ENCODE assay signal across 9 mouse cellular contexts in the genomic region with DNA sequence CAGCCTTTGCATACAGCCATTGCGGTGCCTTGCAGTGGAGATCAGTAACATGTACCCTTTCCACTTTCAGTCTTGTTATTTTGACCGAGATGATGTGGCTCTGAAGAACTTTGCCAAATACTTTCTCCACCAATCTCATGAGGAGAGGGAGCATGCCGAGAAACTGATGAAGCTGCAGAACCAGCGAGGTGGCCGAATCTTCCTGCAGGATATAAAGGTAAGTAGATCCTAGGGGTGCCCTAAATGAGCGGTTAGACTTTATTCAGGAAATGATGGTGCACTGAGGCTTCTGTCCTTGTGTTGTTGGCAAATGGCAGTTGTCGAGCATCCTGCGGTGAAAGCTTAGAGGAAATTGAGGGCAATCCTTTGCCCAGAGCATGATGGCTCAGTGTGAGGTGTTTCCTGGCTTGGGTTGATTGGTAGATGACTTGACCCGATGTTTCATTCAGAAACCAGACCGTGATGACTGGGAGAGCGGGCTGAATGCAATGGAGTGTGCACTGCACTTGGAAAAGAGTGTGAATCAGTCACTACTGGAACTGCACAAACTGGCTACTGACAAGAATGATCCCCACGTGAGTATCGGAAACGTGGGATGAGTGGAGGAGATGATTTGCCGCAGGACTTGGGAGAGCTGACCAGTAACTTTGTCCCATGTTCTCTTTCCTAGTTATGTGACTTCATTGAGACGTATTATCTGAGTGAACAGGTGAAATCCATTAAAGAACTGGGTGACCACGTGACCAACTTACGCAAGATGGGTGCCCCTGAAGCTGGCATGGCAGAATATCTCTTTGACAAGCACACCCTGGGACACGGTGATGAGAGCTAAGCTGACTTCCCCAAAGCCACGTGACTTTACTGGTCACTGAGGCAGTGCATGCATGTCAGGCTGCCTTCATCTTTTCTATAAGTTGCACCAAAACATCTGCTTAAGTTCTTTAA. TPM values are rescaled to one million over a fixed set of nuclear protein-coding genes. Genes with fewer than 3 reads are reported as not detected.
DNase-seq lines count a peak whose midpoint lies in the region; ATAC-seq and TF ChIP-seq lines count a peak whose summit lies in the region.
"Had no signal": no experiment of that assay in that cellular context is flagged by ENCODE, and none has a peak within 500 bp of the region (broad histone marks: within the 10 kb centered on the region; RNA-seq: fewer than 3 reads in every experiment).

No protein-coding gene starts in this region.

- H3K79me2 ChIP-seq in CH12.LX (replicated peaks; ENCODE audit: control insufficient read depth, extremely low read depth, insufficient read depth, poor library complexity, severe bottlenecking) (peaks cover 18% of the 10 kb centered on the region), macrophage (ENCODE audit: inconsistent target) (peaks cover 56% of the 10 kb centered on the region)

- peak overlapping the region; percentile 90 for H3K4me3 ChIP-seq in heart, embryonic 11.5 days (ENCODE audit: low read depth, low read length)
- H3K4me3 ChIP-seq in CH12.LX (replicated peaks in 1 of 3; ENCODE audit: low read depth in 2 of 3, low read length in 2 of 3, poor library complexity in 1 of 3) (peak overlapping the region; percentile 70 to 99 (median 93)), macrophage (ENCODE audit: inconsistent target) (peak overlapping the region; percentile 97)

- intact Hi-C loops in heart, postnatal 14 days (cut with DNase I): loop anchor here (2.0 kb wide), 1 partner anchor 30 kb away; no protein-coding TSS in a partner anchor

- TF ChIP-seq POLR2A in CH12.LX (IDR thresholded peaks at IDR 0.05; ENCODE audit: low read depth, low read length): no peak

- WGBS in heart, embryonic 11.5 days (ENCODE audit: insufficient replicate concordance): 89% methylated on average over 20 of the region's 20 CpGs
- 17% methylated on average over 17 of the region's 20 CpGs for WGBS in macrophage (ENCODE audit: missing documents)

- H3K4me2 ChIP-seq in heart, embryonic 11.5 days: peak overlapping the region; percentile 91
- peak overlapping the region; percentile 83 for H3K4me2 ChIP-seq in CH12.LX (ENCODE audit: insufficient read depth, low read depth, poor library complexity, severe bottlenecking)

- peak overlapping the region; percentile 98; the same call in 1 of the 2 replicates for H3K27ac ChIP-seq in heart, embryonic 11.5 days (ENCODE audit: low read depth, low read length)
- H3K27ac ChIP-seq in CH12.LX (ENCODE audit: insufficient read depth, low read depth): no peak overlapping the region
- peak overlapping the region; percentile 94 for H3K27ac ChIP-seq in macrophage

- no peak for ATAC-seq in heart, embryonic 11.5 days (replicated peaks; ENCODE audit: insufficient number of reproducible peaks, low FRiP score, low TSS enrichment)
- peak; percentile 23 for ATAC-seq in granulocyte monocyte progenitor cell, adult 5-6 weeks (replicated peaks; ENCODE audit: poor library complexity, severe bottlenecking)

- peaks cover 18% of the 10 kb centered on the region for H3K36me3 ChIP-seq in heart, embryonic 11.5 days (ENCODE audit: control insufficient read depth, insufficient read depth, low read length)
- peaks cover 23 to 37% of the 10 kb centered on the region in 2 experiments for H3K36me3 ChIP-seq in CH12.LX (replicated peaks in 1 of 2; ENCODE audit: control insufficient read depth in 1 of 2, insufficient read depth in 1 of 2, low read length in 1 of 2)
- H3K36me3 ChIP-seq in macrophage (ENCODE audit: inconsistent target): 0 out of 2 replicates have a peak, but pooled peaks cover 5% of the 10 kb centered on the region

- no peaks in the 10 kb centered on the region for H3K9me3 ChIP-seq in heart, embryonic 11.5 days (replicated peaks; ENCODE audit: control insufficient read depth, low read length)
- no peaks in the 10 kb centered on the region for H3K9me3 ChIP-seq in CH12.LX (replicated peaks; ENCODE audit: low read length)

- in situ Hi-C loops in CH12.LX (cut with MboI; ENCODE audit: low pct_ligation_motif_present, low pct_unique_long_range_greater_than_20kb, low sequenced_read_pairs): loop anchor here (5.0 kb wide), 1 partner anchor 57 kb away; no protein-coding TSS in a partner anchor

- TF ChIP-seq CTCF in CH12.LX (conservative IDR thresholded peaks at IDR 0.05 in 1 of 2, IDR thresholded peaks at IDR 0.05 in 1 of 2; ENCODE audit: low read depth in 2 of 2, low read length in 2 of 2): no peak

- peaks cover 22% of the 10 kb centered on the region for H3K4me1 ChIP-seq in heart, embryonic 11.5 days (ENCODE audit: control insufficient read depth, insufficient read depth, low read length)
- H3K4me1 ChIP-seq in CH12.LX (ENCODE audit: control insufficient read depth in 1 of 2, insufficient read depth in 2 of 2): peaks cover 10 to 55% of the 10 kb centered on the region in 2 experiments

- H3K9ac ChIP-seq in heart, embryonic 11.5 days (ENCODE audit: low read depth, low read length): peak overlapping the region; percentile 94
- peak overlapping the region; percentile 95; the same call in 1 of the 2 replicates for H3K9ac ChIP-seq in CH12.LX (ENCODE audit: insufficient read depth, low read depth)

- no peak for TF ChIP-seq RAD21 in CH12.LX (IDR thresholded peaks at IDR 0.05; ENCODE audit: low read depth, low read length)

- no peak for TF ChIP-seq EP300 in CH12.LX (IDR thresholded peaks at IDR 0.05; ENCODE audit: low read length)

- H3K27me3 ChIP-seq in heart, embryonic 11.5 days (ENCODE audit: control insufficient read depth, insufficient read depth, low read length): no peaks in the 10 kb centered on the region
- H3K27me3 ChIP-seq in CH12.LX (replicated peaks): no peaks in the 10 kb centered on the region

- no peak for DNase-seq in heart, postnatal 14 days
- DNase-seq in CH12.LX (ENCODE audit: extremely low read depth): no peak
- DNase-seq in cerebellum, postnatal 14 days: no peak
- no peak for DNase-seq in retina, embryonic 14.5 days (ENCODE audit: low spot score)
- no peak for DNase-seq in testis, postnatal 10 days (ENCODE audit: low spot score)

- dilution Hi-C loops in CH12.LX (cut with MboI; ENCODE audit: extremely low pct_ligation_motif_present, extremely low pct_unique_long_range_greater_than_20kb, low sequenced_read_pairs): no loop called here

RNA-seq across cellular contexts. Expression of gene Fth1, which starts 4.0 kb away (rescaled TPM):
- polyA plus RNA-seq in heart, embryonic 11.5 days (2014; fragmentation: Nextera tagmentation; extraction: Ambion mirVana): 1,994 and 2,294 TPM in 2 replicates
- 1,000 to 10,000 TPM; 2,034 to 2,074 TPM for total RNA-seq in heart, postnatal 14 days (2021)
- total RNA-seq in CH12.LX (2012; rRNA removed) (284 and 317 TPM in 2 replicates), CH12.LX (2014; rRNA removed) (279 and 303 TPM in 2 replicates)
- polyA plus RNA-seq in CH12.LX (2012; ENCODE audit: insufficient read length, low read depth) (2,849 and 3,031 TPM in 2 replicates), macrophage (2018) (25,011 to 42,260 TPM (median 38,400 TPM) in 3 replicates)
- 806 and 810 TPM in 2 replicates for total RNA-seq in granulocyte monocyte progenitor cell, adult 5-6 weeks (2014; fragmentation: Nextera tagmentation)
- 350 and 359 TPM in 2 replicates for total RNA-seq in granulocyte monocyte progenitor cell, adult 5-6 weeks (2017)
- 1,000 to 10,000 TPM in 25 of 26 experiments, 100 to 1,000 TPM in 1; 839 to 4,643 (median 2,612) TPM for total RNA-seq in macrophage (2018; cell fraction: chromatin; rRNA removed)
- over 10,000 TPM; 27,371 to 77,320 (median 43,339) TPM for total RNA-seq in macrophage (2018; cell fraction: cytosol; rRNA removed)
- over 10,000 TPM in 4 of 26 experiments, 1,000 to 10,000 TPM in 22; 2,155 to 11,196 (median 6,502) TPM for total RNA-seq in macrophage (2018; cell fraction: nucleus; rRNA removed)

RNA-seq across cellular contexts. Expression of gene Best1, which starts 17.1 kb away (rescaled TPM):
- 0.10 and 0.41 TPM in 2 replicates for polyA plus RNA-seq in heart, embryonic 11.5 days (2014; fragmentation: Nextera tagmentation; extraction: Ambion mirVana)
- total RNA-seq in heart, postnatal 14 days (2021): under 1 TPM; 0.17 to 0.29 TPM
- total RNA-seq in CH12.LX (2012; rRNA removed) (0.13 TPM in 1 of 2 replicates, not detected in the other), CH12.LX (2014; rRNA removed) (not detected in 2 replicates)
- polyA plus RNA-seq in CH12.LX (2012; ENCODE audit: insufficient read length, low read depth) (not detected in 2 replicates), macrophage (2018) (0.11 to 1.8 TPM (median 0.22 TPM) in 3 replicates)
- not detected in 2 replicates for total RNA-seq in granulocyte monocyte progenitor cell, adult 5-6 weeks (2014; fragmentation: Nextera tagmentation)
- total RNA-seq in granulocyte monocyte progenitor cell, adult 5-6 weeks (2017): 0.09 TPM in 1 of 2 replicates, not detected in the other
- total RNA-seq in macrophage (2018; cell fraction: chromatin; rRNA removed): 1 to 10 TPM in 8 of 26 experiments, under 1 TPM in 17, not detected in 1; 0.25 to 4.7 (median 0.74) TPM
- 1 to 10 TPM in 9 of 26 experiments, under 1 TPM in 17; 0.35 to 1.7 (median 0.84) TPM for total RNA-seq in macrophage (2018; cell fraction: cytosol; rRNA removed)
- total RNA-seq in macrophage (2018; cell fraction: nucleus; rRNA removed): 1 to 10 TPM in 13 of 26 experiments, under 1 TPM in 12, not detected in 1; 0.34 to 3.0 (median 1.1) TPM

RNA-seq across cellular contexts. Expression of gene Rab3il1, which starts 17.1 kb away (rescaled TPM):
- polyA plus RNA-seq in heart, embryonic 11.5 days (2014; fragmentation: Nextera tagmentation; extraction: Ambion mirVana): 50.8 and 54.0 TPM in 2 replicates
- total RNA-seq in heart, postnatal 14 days (2021): 1 to 10 TPM; 9.7 to 9.9 TPM
- total RNA-seq in CH12.LX (2012; rRNA removed) (0.04 TPM in 1 of 2 replicates, not detected in the other), CH12.LX (2014; rRNA removed) (not detected in 2 replicates)
- polyA plus RNA-seq in CH12.LX (2012; ENCODE audit: insufficient read length, low read depth) (not detected in 2 replicates), macrophage (2018) (97.7 to 161 TPM (median 125 TPM) in 3 replicates)
- total RNA-seq in granulocyte monocyte progenitor cell, adult 5-6 weeks (2014; fragmentation: Nextera tagmentation): 3.7 and 8.2 TPM in 2 replicates
- 1.9 and 2.8 TPM in 2 replicates for total RNA-seq in granulocyte monocyte progenitor cell, adult 5-6 weeks (2017)
- 100 to 1,000 TPM in 11 of 26 experiments, 10 to 100 TPM in 14, 1 to 10 TPM in 1; 8.2 to 225 (median 73.2) TPM for total RNA-seq in macrophage (2018; cell fraction: chromatin; rRNA removed)
- 100 to 1,000 TPM in 17 of 26 experiments, 10 to 100 TPM in 9; 35.4 to 153 (median 124) TPM for total RNA-seq in macrophage (2018; cell fraction: cytosol; rRNA removed)
- total RNA-seq in macrophage (2018; cell fraction: nucleus; rRNA removed): 100 to 1,000 TPM in 10 of 26 experiments, 10 to 100 TPM in 16; 23.9 to 194 (median 77.8) TPM
- total RNA-seq: neutrophil, adult 5-6 weeks had no signal

RNA-seq across cellular contexts. Expression of gene Fads3, which starts 57.0 kb away (rescaled TPM):
- polyA plus RNA-seq in heart, embryonic 11.5 days (2014; fragmentation: Nextera tagmentation; extraction: Ambion mirVana): 15.8 and 17.9 TPM in 2 replicates
- total RNA-seq in heart, postnatal 14 days (2021): 10 to 100 TPM; 33.0 to 36.3 TPM
- total RNA-seq in CH12.LX (2012; rRNA removed) (0.50 and 1.1 TPM in 2 replicates), CH12.LX (2014; rRNA removed) (not detected in 2 replicates)
- polyA plus RNA-seq in CH12.LX (2012; ENCODE audit: insufficient read length, low read depth) (0.26 and 0.29 TPM in 2 replicates), macrophage (2018) (2.4 to 3.4 TPM (median 2.4 TPM) in 3 replicates)
- 0.38 and 0.97 TPM in 2 replicates for total RNA-seq in granulocyte monocyte progenitor cell, adult 5-6 weeks (2014; fragmentation: Nextera tagmentation)
- 0.22 and 1.4 TPM in 2 replicates for total RNA-seq in granulocyte monocyte progenitor cell, adult 5-6 weeks (2017)
- total RNA-seq in macrophage (2018; cell fraction: chromatin; rRNA removed): 10 to 100 TPM in 16 of 26 experiments, 1 to 10 TPM in 9, under 1 TPM in 1; 0.68 to 64.4 (median 14.8) TPM
- total RNA-seq in macrophage (2018; cell fraction: cytosol; rRNA removed): 1 to 10 TPM; 1.2 to 4.0 (median 2.3) TPM
- total RNA-seq in macrophage (2018; cell fraction: nucleus; rRNA removed): 10 to 100 TPM in 10 of 26 experiments, 1 to 10 TPM in 15, under 1 TPM in 1; 0.92 to 26.0 (median 8.6) TPM
- total RNA-seq: neutrophil, adult 5-6 weeks had no signal
